Mouse (Mus musculus) MEL (cell line): ENCODE data around the gene Btbd8. TPM values are rescaled to one million over a fixed set of nuclear protein-coding genes. Genes with fewer than 3 reads are reported as not detected.

Experiments
- DNase-seq: peaks from one replicate; pipeline ENCODE4 v3.0.0; 2011; ENCODE audit warnings: low read depth, low spot score
- H3K27ac ChIP-seq: 2 replicates; pipeline ENCODE4 v1.5.1; 2012; ENCODE audit warnings: low read depth, mild to moderate bottlenecking, control low read depth, low read length, moderate library complexity; ENCODE audit not compliant: control insufficient read depth
- H3K27me3 ChIP-seq, 2 experiments: fragments of 150-350 bp in 1 of 2; sonication (generic) in 1 of 2; 2 replicates each; pipeline ENCODE4 v1.6.1; 2012; ENCODE audit warnings: low read length in 2 of 2, mild to moderate bottlenecking in 2 of 2, improper control_type of control experiment in 1 of 2, moderate library complexity in 1 of 2; ENCODE audit not compliant: insufficient read depth in 2 of 2, control insufficient read depth in 1 of 2
- H3K36me3 ChIP-seq, 2 experiments: 2 replicates each; pipeline ENCODE4 v1.6.1; 2012 to 2014; ENCODE audit warnings: low read length in 2 of 2, improper control_type of control experiment in 1 of 2, inconsistent platforms in 1 of 2, mild to moderate bottlenecking in 1 of 2; ENCODE audit not compliant: insufficient read depth in 2 of 2, control insufficient read depth in 1 of 2
- H3K4me1 ChIP-seq, 2 experiments: fragments of 150-350 bp in 1 of 2; sonication (generic) in 1 of 2; 2 replicates each; pipeline ENCODE4 v1.6.1; 2012; ENCODE audit warnings: low read length in 2 of 2, improper control_type of control experiment in 1 of 2, mild to moderate bottlenecking in 1 of 2; ENCODE audit not compliant: insufficient read depth in 2 of 2, control insufficient read depth in 1 of 2
- H3K4me3 ChIP-seq, 2 experiments: fragments of 150-350 bp in 1 of 2; sonication (generic) in 1 of 2; 2 replicates each; pipeline ENCODE4 v1.5.1; 2012; ENCODE audit warnings: low read depth in 2 of 2, low read length in 2 of 2, mild to moderate bottlenecking in 2 of 2, moderate library complexity in 2 of 2, control low read depth in 1 of 2, improper control_type of control experiment in 1 of 2; ENCODE audit not compliant: control insufficient read depth in 1 of 2, insufficient read depth in 1 of 2
- H3K79me2 ChIP-seq: 2 replicates; pipeline ENCODE4 v1.6.1; 2012; ENCODE audit warnings: mild to moderate bottlenecking, low read length, moderate library complexity; ENCODE audit not compliant: control insufficient read depth, poor library complexity, insufficient read depth
- H3K9ac ChIP-seq: 2 replicates; pipeline ENCODE4 v1.6.1; 2012; ENCODE audit warnings: low read depth, mild to moderate bottlenecking, control low read depth, low read length, moderate library complexity; ENCODE audit not compliant: control insufficient read depth, poor library complexity, severe bottlenecking
- H3K9me3 ChIP-seq: fragments of 150-350 bp; sonication (generic); replicated peaks from 2 replicates; pipeline ENCODE4 v1.6.1; 2012; ENCODE audit warnings: mild to moderate bottlenecking, low read length, improper control_type of control experiment, moderate library complexity; ENCODE audit not compliant: insufficient read depth
- BHLHE40 ChIP-seq: IDR thresholded peaks from 2 replicates; pipeline ENCODE4 v1.6.1; 2012; ENCODE audit warnings: low read depth, mild to moderate bottlenecking, inconsistent platforms, low read length, improper control_type of control experiment, borderline replicate concordance
- CHD2 ChIP-seq: IDR thresholded peaks from 2 replicates; pipeline ENCODE4 v1.6.1; 2011; ENCODE audit warnings: low read length, improper control_type of control experiment
- ELF1 ChIP-seq: IDR thresholded peaks from 2 replicates; pipeline ENCODE4 v1.6.1; 2014; ENCODE audit warnings: low read depth, mild to moderate bottlenecking, inconsistent platforms, low read length, improper control_type of control experiment, moderate library complexity
- ETS1 ChIP-seq: IDR thresholded peaks from 2 replicates; pipeline ENCODE4 v1.6.1; 2012; ENCODE audit warnings: low read depth, mild to moderate bottlenecking, inconsistent platforms, low read length, improper control_type of control experiment, moderate library complexity
- GABPA ChIP-seq: IDR thresholded peaks from 2 replicates; pipeline ENCODE4 v1.6.1; 2012; ENCODE audit warnings: low read depth, mild to moderate bottlenecking, inconsistent platforms, low read length, improper control_type of control experiment, moderate library complexity
- GATA1 ChIP-seq: IDR thresholded peaks from 2 replicates; pipeline ENCODE4 v1.6.1; 2011; ENCODE audit warnings: low read depth, low read length, improper control_type of control experiment
- KAT2A ChIP-seq: conservative IDR thresholded peaks from 2 replicates; pipeline ENCODE4 v1.6.1; 2012; ENCODE audit warnings: low read depth, low read length, improper control_type of control experiment, inconsistent platforms
- MAFK ChIP-seq: IDR thresholded peaks from 2 replicates; pipeline ENCODE4 v1.6.1; 2011; ENCODE audit warnings: low read depth, mild to moderate bottlenecking, low read length, improper control_type of control experiment, borderline replicate concordance
- MAX ChIP-seq: IDR thresholded peaks from 2 replicates; pipeline ENCODE4 v1.6.1; 2011; ENCODE audit warnings: low read length, improper control_type of control experiment
- MAZ ChIP-seq: IDR thresholded peaks from 2 replicates; pipeline ENCODE4 v1.6.1; 2012; ENCODE audit warnings: low read depth, mild to moderate bottlenecking, inconsistent platforms, low read length, improper control_type of control experiment
- MEF2A ChIP-seq: IDR thresholded peaks from 2 replicates; pipeline ENCODE4 v1.6.1; 2014; ENCODE audit warnings: low read depth, mild to moderate bottlenecking, inconsistent platforms, low read length, improper control_type of control experiment; ENCODE audit not compliant: poor library complexity, insufficient replicate concordance, severe bottlenecking; ENCODE audit errors: extremely low read depth
- MYB ChIP-seq: IDR thresholded peaks from 2 replicates; pipeline ENCODE4 v1.6.1; 2011; ENCODE audit warnings: mild to moderate bottlenecking, low read depth, low read length, improper control_type of control experiment
- POLR2A ChIP-seq, 2 experiments: IDR thresholded peaks; 2 replicates each; pipeline ENCODE4 v1.6.1; 2011 to 2012; ENCODE audit warnings: low read length in 2 of 2, mild to moderate bottlenecking in 2 of 2, control low read depth in 1 of 2, improper control_type of control experiment in 1 of 2, low read depth in 1 of 2, moderate library complexity in 1 of 2; ENCODE audit not compliant: control insufficient read depth in 1 of 2, insufficient read depth in 1 of 2, poor library complexity in 1 of 2
- POLR2AphosphoS5 ChIP-seq: IDR thresholded peaks from 2 replicates; pipeline ENCODE4 v1.6.1; 2012; ENCODE audit warnings: low read depth, borderline replicate concordance, mild to moderate bottlenecking, inconsistent platforms, low read length, moderate library complexity, mixed read lengths
- RCOR1 ChIP-seq: IDR thresholded peaks from 2 replicates; pipeline ENCODE4 v1.6.1; 2012; ENCODE audit warnings: low read depth, mild to moderate bottlenecking, inconsistent platforms, low read length, improper control_type of control experiment
- SIN3A ChIP-seq: IDR thresholded peaks from 2 replicates; pipeline ENCODE4 v1.6.1; 2012; ENCODE audit warnings: low read length, improper control_type of control experiment, inconsistent platforms
- SMC3 ChIP-seq: IDR thresholded peaks from 2 replicates; pipeline ENCODE4 v1.6.1; 2011; ENCODE audit warnings: low read depth, low read length, improper control_type of control experiment
- UBTF ChIP-seq: IDR thresholded peaks from 2 replicates; pipeline ENCODE4 v1.6.1; 2012; ENCODE audit warnings: low read depth, mild to moderate bottlenecking, inconsistent platforms, low read length, improper control_type of control experiment, moderate library complexity, borderline replicate concordance; ENCODE audit not compliant: insufficient read depth
- USF1 ChIP-seq: IDR thresholded peaks from 2 replicates; pipeline ENCODE4 v1.6.1; 2014; ENCODE audit warnings: low read depth, mild to moderate bottlenecking, inconsistent platforms, low read length, improper control_type of control experiment, moderate library complexity
- USF2 ChIP-seq, 2 experiments: IDR thresholded peaks; 2 replicates each; pipeline ENCODE4 v1.6.1; 2011 to 2012; ENCODE audit warnings: improper control_type of control experiment in 2 of 2, low read length in 2 of 2, borderline replicate concordance in 1 of 2, inconsistent platforms in 1 of 2, low read depth in 1 of 2, mild to moderate bottlenecking in 1 of 2; ENCODE audit not compliant: insufficient read depth in 1 of 2
- ZC3H11A ChIP-seq: IDR thresholded peaks from 2 replicates; pipeline ENCODE4 v1.6.1; 2012; ENCODE audit warnings: low read depth, mild to moderate bottlenecking, inconsistent platforms, low read length, improper control_type of control experiment
- ZKSCAN1 ChIP-seq: IDR thresholded peaks from 2 replicates; pipeline ENCODE4 v1.6.1; 2012; ENCODE audit warnings: low read depth, mild to moderate bottlenecking, inconsistent platforms, low read length, improper control_type of control experiment, moderate library complexity
- ZMIZ1 ChIP-seq: IDR thresholded peaks from 2 replicates; pipeline ENCODE4 v1.6.1; 2012; ENCODE audit warnings: low read depth, mild to moderate bottlenecking, inconsistent platforms, low read length, improper control_type of control experiment, moderate library complexity
- ZNF384 ChIP-seq: IDR thresholded peaks from 2 replicates; pipeline ENCODE4 v1.6.1; 2012; ENCODE audit warnings: low read depth, mild to moderate bottlenecking, inconsistent platforms, low read length, improper control_type of control experiment
- polyA plus RNA-seq, 2 experiments: library from polyadenylated mRNA; stranded (reverse) in 1 of 2; unstranded in 1 of 2; fragments of >175 nt in 1 of 2; fragments of >200 nt in 1 of 2; gene quantifications; 2 replicates each; pipeline versions ENCODE4 v1.2.1 to v1.2.4; 2012; ENCODE audit warnings: low replicate concordance in 2 of 2, low read depth in 1 of 2; ENCODE audit not compliant: insufficient read length in 2 of 2, insufficient read depth in 1 of 2, missing spikeins in 1 of 2
- total RNA-seq: library from RNA; depleted of rRNA; stranded (reverse); fragments of 300-350 nt; gene quantifications from 2 replicates; pipeline ENCODE4 v1.2.3, GENCODE M21; 2012

Btbd8 gene
- total and polyA plus RNA-seq, 3 experiments: 1.6 to 2.4 TPM; not detected in 1

- H3K9ac ChIP-seq: no peak overlapping the region
- TF ChIP-seq GATA1 (no peak), USF1 (no peak), BHLHE40 (no peak), ZMIZ1 (no peak), ETS1 (no peak), POLR2A (IDR thresholded peaks at IDR 0.05; ENCODE audit: control insufficient read depth in 1 of 2, insufficient read depth in 1 of 2, low read depth in 1 of 2, low read length in 2 of 2, poor library complexity in 1 of 2) (no peak), UBTF (no peak), CHD2 (no peak), POLR2AphosphoS5 (no peak), ELF1 (no peak), GABPA (no peak), USF2 (IDR thresholded peaks at IDR 0.05; ENCODE audit: borderline replicate concordance in 1 of 2, insufficient read depth in 1 of 2, low read depth in 1 of 2, low read length in 2 of 2) (no peak), SMC3 (no peak), SIN3A (no peak), RCOR1 (no peak), MAX (no peak), ZNF384 (no peak), MYB (no peak), MEF2A (no peak), MAZ (no peak)
- H3K9me3 ChIP-seq: no peaks in the 10 kb centered on the region
- DNase-seq: no peak
- no peaks in the 10 kb centered on the region for H3K79me2 ChIP-seq
- H3K27ac ChIP-seq: no peak overlapping the region
- no peaks in the 10 kb centered on the region; a peak in 1 of 4 replicates for H3K27me3 ChIP-seq
- H3K4me1 ChIP-seq: 0 out of 4 replicates have a peak, but pooled peaks cover 0 to 2% of the 10 kb centered on the region in 2 experiments
- H3K4me3 ChIP-seq: no peak overlapping the region
- H3K36me3 ChIP-seq: no peaks in the 10 kb centered on the region; a peak in 1 of 4 replicates
These were observed 80.8 kb downstream of the Btbd8 start for GRCm38 (mm10) chr5:107518602-107519001.

GRCm38 (mm10) chr5:107521386-107521785 lies 83.6 kb downstream of the Btbd8 start:
- no peak overlapping the region for H3K9ac ChIP-seq
- no peak for DNase-seq
- H3K4me3 ChIP-seq: no peak overlapping the region
- no peaks in the 10 kb centered on the region for H3K36me3 ChIP-seq
- TF ChIP-seq GABPA: no peak
- no peak for TF ChIP-seq MEF2A
- TF ChIP-seq KAT2A: no peak
- no peak for TF ChIP-seq ZC3H11A
- TF ChIP-seq ZKSCAN1: no peak
- no peak for TF ChIP-seq MAFK
- no peak for TF ChIP-seq MAX
- TF ChIP-seq, all 39 proteins: peak for 0
- H3K27me3 ChIP-seq: no peaks in the 10 kb centered on the region; a peak in 2 of 4 replicates
- H3K27ac ChIP-seq: no peak overlapping the region
- H3K79me2 ChIP-seq: no peaks in the 10 kb centered on the region
- no peaks in the 10 kb centered on the region for H3K4me1 ChIP-seq
- no peaks in the 10 kb centered on the region for H3K9me3 ChIP-seq
